Mouse (Mus musculus) adrenal gland, adult 8-10 months (tissue): ENCODE measurements around the gene Dppa1. TPM values are rescaled to one million over a fixed set of nuclear protein-coding genes. Genes with fewer than 3 reads are reported as not detected.

Experiments used
- total RNA-seq, 4 experiments: library from RNA; stranded (reverse); gene quantifications; 2 replicates each; pipeline ENCODE4 v1.2.4; 2022

Dppa1 gene
- total RNA-seq, 4 experiments from 2014 or later: not detected

Other genes starting within 250 kb of the Dppa1 start
- gene Itk, start 239.7 kb downstream of the Dppa1 start, total RNA-seq: under 1 TPM; 0.23 to 0.65 (median 0.43) TPM
- not detected for gene Fam71b, start 232.7 kb downstream of the Dppa1 start, total RNA-seq
- gene Med7, start 192.3 kb downstream of the Dppa1 start, total RNA-seq: 10 to 100 TPM; 37.9 to 40.6 (median 39.0) TPM
- 1 to 10 TPM; 2.1 to 3.9 (median 3.0) TPM for gene Havcr2, start 174.3 kb downstream of the Dppa1 start, total RNA-seq
- not detected for gene Gm12169, start 105.0 kb downstream of the Dppa1 start, total RNA-seq
- gene BC053393, start 57.7 kb downstream of the Dppa1 start, total RNA-seq: not detected
- gene Timd2, start 77.8 kb upstream of the Dppa1 start, total RNA-seq: not detected
- gene Havcr1, start 105.8 kb upstream of the Dppa1 start, total RNA-seq: under 1 TPM in 1 of 4 experiments, not detected in 3; 0.32 TPM
- 1 to 10 TPM in 1 of 4 experiments, under 1 TPM in 3; 0.58 to 1.2 (median 0.76) TPM for gene Timd4, start 181.5 kb upstream of the Dppa1 start, total RNA-seq